31 mouse cellular contexts compared by ENCODE assay signal in the genomic region with DNA sequence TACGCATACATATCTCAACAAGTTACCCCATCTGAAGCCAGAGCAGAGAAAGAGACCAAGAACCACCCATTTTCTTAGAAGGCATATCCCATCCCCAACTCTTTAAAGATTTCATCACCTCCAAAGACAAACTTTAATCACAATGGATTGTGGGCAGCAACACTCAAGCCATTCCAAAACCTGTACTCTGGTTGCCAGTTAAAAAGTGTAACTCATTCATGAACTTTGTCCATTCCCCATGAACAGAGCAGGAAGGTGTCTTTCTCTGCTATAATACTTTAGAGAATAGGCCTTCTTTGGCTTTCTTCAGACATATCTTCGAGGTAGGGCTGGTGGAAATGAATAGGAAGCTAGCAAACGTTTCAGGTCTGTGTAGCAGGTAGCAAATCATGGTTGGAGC.
"Had no signal": no experiment of that assay in that cellular context is flagged by ENCODE, and none has a peak within 500 bp of the region (broad histone marks: within the 10 kb centered on the region; RNA-seq: fewer than 3 reads in every experiment).

No protein-coding gene starts in this region.

- H3K4me1 ChIP-seq: heart, embryonic 12.5 days; heart, embryonic 13.5 days; heart, embryonic 15.5 days; hindbrain, embryonic 10.5 days; hindbrain, embryonic 12.5 days; hindbrain, embryonic 13.5 days; hindbrain, embryonic 15.5 days; intestine, embryonic 15.5 days had no signal

- H3K27me3 ChIP-seq: heart, embryonic 12.5 days; heart, embryonic 13.5 days; heart, embryonic 15.5 days; hindbrain, embryonic 12.5 days; hindbrain, embryonic 13.5 days; hindbrain, embryonic 15.5 days; intestine, embryonic 15.5 days had no signal

- H3K9me3 ChIP-seq: heart, embryonic 10.5 days; heart, embryonic 12.5 days; heart, embryonic 13.5 days; heart, embryonic 15.5 days; hindbrain, embryonic 10.5 days; hindbrain, embryonic 12.5 days; hindbrain, embryonic 13.5 days; hindbrain, embryonic 15.5 days; intestine, embryonic 15.5 days had no signal

- H3K4me2 ChIP-seq: heart, embryonic 11.5 days; heart, embryonic 12.5 days; heart, embryonic 13.5 days; heart, embryonic 15.5 days; hindbrain, embryonic 12.5 days; hindbrain, embryonic 13.5 days; hindbrain, embryonic 14.5 days; hindbrain, embryonic 15.5 days; intestine, embryonic 15.5 days had no signal

- H3K4me3 ChIP-seq: heart, embryonic 10.5 days; heart, embryonic 12.5 days; heart, embryonic 13.5 days; heart, embryonic 15.5 days; hindbrain, embryonic 10.5 days; hindbrain, embryonic 12.5 days; hindbrain, embryonic 13.5 days; hindbrain, embryonic 15.5 days; intestine, embryonic 15.5 days; layer of hippocampus, adult 2 months; left cerebral cortex, adult 2 months had no signal

- DNase-seq: heart, postnatal 10 days; heart, postnatal 14 days; heart, postnatal 36 days; heart, postnatal 4 days; kidney, adult 11 months; kidney, adult 18-20 months; kidney, postnatal 10 days; kidney, postnatal 14 days; kidney, postnatal 25 days; kidney, postnatal 36 days; layer of hippocampus, adult 9-11 months; layer of hippocampus, postnatal 36 days had no signal

- H3K27ac ChIP-seq: heart, embryonic 10.5 days; heart, embryonic 13.5 days; heart, embryonic 15.5 days; hindbrain, embryonic 10.5 days; hindbrain, embryonic 12.5 days; hindbrain, embryonic 13.5 days; hindbrain, embryonic 14.5 days; hindbrain, embryonic 15.5 days; hindbrain, postnatal 0 days; intestine, embryonic 15.5 days; kidney, postnatal 0 days; layer of hippocampus, adult 2 months; left cerebral cortex, adult 2 months had no signal

- H3K36me3 ChIP-seq: heart, embryonic 10.5 days; heart, embryonic 12.5 days; heart, embryonic 13.5 days; heart, embryonic 15.5 days; hindbrain, embryonic 10.5 days; hindbrain, embryonic 12.5 days; hindbrain, embryonic 13.5 days; hindbrain, embryonic 15.5 days; intestine, embryonic 15.5 days had no signal

- H3K9ac ChIP-seq: heart, embryonic 12.5 days; heart, embryonic 13.5 days; heart, embryonic 15.5 days; hindbrain, embryonic 12.5 days; hindbrain, embryonic 13.5 days; hindbrain, embryonic 14.5 days; hindbrain, embryonic 15.5 days; intestine, embryonic 15.5 days had no signal

- ATAC-seq: hindbrain, embryonic 16.5 days; hindbrain, postnatal 0 days; inflammation-experienced regulatory T-cells, adult 6 months; intestine, embryonic 15.5 days; intestine, embryonic 16.5 days; intestine, postnatal 0 days had no signal
